Mouse (Mus musculus): ENCODE results near the gene Kat7.

DNA sequence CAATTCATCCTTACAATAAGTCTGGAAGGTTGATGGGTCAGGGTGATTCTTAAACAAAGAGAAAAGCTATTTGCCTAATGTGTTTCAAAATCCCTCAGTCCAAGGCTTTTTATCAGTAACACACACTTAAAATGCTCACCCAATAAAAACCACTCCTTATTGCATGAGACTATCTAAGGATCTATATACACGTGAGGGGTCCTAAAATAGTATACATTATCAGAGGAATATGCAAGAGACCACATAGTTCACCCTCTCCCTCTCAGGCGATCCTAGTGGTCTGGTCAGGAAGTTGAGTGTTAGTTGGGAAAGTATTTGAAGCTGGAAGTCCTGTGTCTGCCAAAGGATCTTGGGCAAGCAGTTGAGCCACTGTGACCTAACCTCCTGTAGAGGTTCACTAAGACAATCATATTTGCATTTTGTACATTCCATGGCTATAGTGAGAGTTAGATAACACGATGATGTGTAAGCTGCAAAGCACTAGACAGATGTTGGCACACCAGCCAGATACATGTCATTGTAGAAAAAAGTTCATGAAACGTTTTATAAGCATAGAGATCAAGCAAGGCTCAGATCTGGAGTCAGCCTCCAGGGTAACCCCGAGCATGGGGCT is 24.5 kb upstream of the Kat7 start:
- TF ChIP-seq EP300 (IDR thresholded peaks at IDR 0.05; ENCODE audit: low read depth) (no peak), CTCF (IDR thresholded peaks at IDR 0.05; ENCODE audit: low read depth) (no peak; the same call in 1 of the 2 replicates)

Measured in liver, postnatal 0 days (tissue).